Mouse (Mus musculus): ENCODE data around the gene Vps8. TPM values are rescaled to one million over a fixed set of nuclear protein-coding genes. Genes with fewer than 3 reads are reported as not detected.
A peak's percentile ranks its signal among the peaks of the same experiment; 100 is the strongest.

Gene Vps8
- polyA plus RNA-seq, 1 experiment, result 19.4 TPM

GRCm38 (mm10) chr16:21615802-21616201, 192.9 kb downstream of the Vps8 start:
- no peaks in the 10 kb centered on the region for H3K79me2 ChIP-seq (ENCODE audit: control insufficient read depth, insufficient read depth)
- H3K4me2 ChIP-seq (ENCODE audit: low read depth), result no peak overlapping the region
- H3K27me3 ChIP-seq (ENCODE audit: control insufficient read depth, insufficient read depth, insufficient read length), result no peaks in the 10 kb centered on the region
- no peak for TF ChIP-seq MYOG (IDR thresholded peaks at IDR 0.05; ENCODE audit: control insufficient read depth in 1 of 3, insufficient read depth in 1 of 3, insufficient read length in 2 of 3, low read depth in 2 of 3)
- no peak for TF ChIP-seq POLR2AphosphoS2 (IDR thresholded peaks at IDR 0.05; ENCODE audit: insufficient read length, low read depth)
- TF ChIP-seq SRF (IDR thresholded peaks at IDR 0.05; ENCODE audit: control insufficient read depth, insufficient read length, low read depth), result no peak
- no peak for TF ChIP-seq POLR2A (IDR thresholded peaks at IDR 0.05; ENCODE audit: insufficient read length, low read depth)
- no peak for TF ChIP-seq USF1 (IDR thresholded peaks at IDR 0.05; ENCODE audit: low read depth)
- TF ChIP-seq MAX (IDR thresholded peaks at IDR 0.05; ENCODE audit: low read depth), result no peak
- H3K4me3 ChIP-seq, result no peak overlapping the region
- H3ac ChIP-seq (ENCODE audit: control insufficient read depth, insufficient read length), result no peak overlapping the region
- no peaks in the 10 kb centered on the region for H3K36me3 ChIP-seq (ENCODE audit: control insufficient read depth, insufficient read depth)

- no peaks in the 10 kb centered on the region for H3K79me2 ChIP-seq (ENCODE audit: control insufficient read depth, insufficient read depth)
- TF ChIP-seq USF1 (IDR thresholded peaks at IDR 0.05; ENCODE audit: low read depth), result no peak
- no peak for TF ChIP-seq SRF (IDR thresholded peaks at IDR 0.05; ENCODE audit: control insufficient read depth, insufficient read length, low read depth)
- TF ChIP-seq POLR2AphosphoS2 (IDR thresholded peaks at IDR 0.05; ENCODE audit: insufficient read length, low read depth), result no peak
- no peak for TF ChIP-seq POLR2A (IDR thresholded peaks at IDR 0.05; ENCODE audit: insufficient read length, low read depth)
- no peak overlapping the region for H3K4me2 ChIP-seq (ENCODE audit: low read depth)
- H3K27me3 ChIP-seq (ENCODE audit: control insufficient read depth, insufficient read depth, insufficient read length), result no peaks in the 10 kb centered on the region
- no peak overlapping the region for H3ac ChIP-seq (ENCODE audit: control insufficient read depth, insufficient read length)
- no peak overlapping the region for H3K4me3 ChIP-seq
- no peaks in the 10 kb centered on the region for H3K36me3 ChIP-seq (ENCODE audit: control insufficient read depth, insufficient read depth)
Observed at GRCm38 (mm10) chr16:21620630-21621029, 197.7 kb downstream of the Vps8 start.

GRCm38 (mm10) chr16:21625784-21626634, 203.1 kb downstream of the Vps8 start:
- Histone ChIP-seq H3K27me3 (ENCODE audit: control insufficient read depth, insufficient read depth, insufficient read length) (no peaks in the 10 kb centered on the region), H3K79me2 (ENCODE audit: control insufficient read depth, insufficient read depth) (no peaks in the 10 kb centered on the region), H3K4me2 (ENCODE audit: low read depth) (no peak overlapping the region), H3K4me3 (no peak overlapping the region), H3K36me3 (ENCODE audit: control insufficient read depth, insufficient read depth) (no peaks in the 10 kb centered on the region), H3ac (ENCODE audit: control insufficient read depth, insufficient read length) (no peak overlapping the region)
- peak in 2 of 3 experiments; percentile 28 to 53 for TF ChIP-seq MYOD1 (IDR thresholded peaks at IDR 0.05; ENCODE audit: control insufficient read depth in 1 of 3, insufficient read length in 2 of 3, low read depth in 2 of 3)
- TF ChIP-seq SRF (IDR thresholded peaks at IDR 0.05; ENCODE audit: control insufficient read depth, insufficient read length, low read depth), result no peak

GRCm38 (mm10) chr16:21627248-21627647, 204.3 kb downstream of the Vps8 start:
- no peaks in the 10 kb centered on the region for H3K27me3 ChIP-seq (ENCODE audit: control insufficient read depth, insufficient read depth, insufficient read length)
- H3K36me3 ChIP-seq (ENCODE audit: control insufficient read depth, insufficient read depth), result no peaks in the 10 kb centered on the region
- H3K79me2 ChIP-seq (ENCODE audit: control insufficient read depth, insufficient read depth), result no peaks in the 10 kb centered on the region
- H3ac ChIP-seq (ENCODE audit: control insufficient read depth, insufficient read length), result no peak overlapping the region
- TF ChIP-seq REST (IDR thresholded peaks at IDR 0.05; ENCODE audit: insufficient read depth, insufficient read length), result no peak
- no peak for TF ChIP-seq POLR2A (IDR thresholded peaks at IDR 0.05; ENCODE audit: insufficient read length, low read depth)
- TF ChIP-seq SRF (IDR thresholded peaks at IDR 0.05; ENCODE audit: control insufficient read depth, insufficient read length, low read depth), result no peak
- no peak for TF ChIP-seq TCF12 (IDR thresholded peaks at IDR 0.05; ENCODE audit: insufficient read depth, poor library complexity, severe bottlenecking)
- no peak for TF ChIP-seq MYOG (IDR thresholded peaks at IDR 0.05; ENCODE audit: control insufficient read depth in 1 of 3, insufficient read depth in 1 of 3, insufficient read length in 2 of 3, low read depth in 2 of 3)
- no peak for TF ChIP-seq E2F4 (IDR thresholded peaks at IDR 0.05; ENCODE audit: insufficient read depth)
- no peak for TF ChIP-seq MYOD1 (IDR thresholded peaks at IDR 0.05; ENCODE audit: control insufficient read depth in 1 of 3, insufficient read length in 2 of 3, low read depth in 2 of 3)
- no peak for TF ChIP-seq CEBPB (IDR thresholded peaks at IDR 0.05; ENCODE audit: insufficient read depth, poor library complexity, severe bottlenecking)
- no peak for TF ChIP-seq TCF3 (IDR thresholded peaks at IDR 0.05; ENCODE audit: insufficient read length, low read depth)
- TF ChIP-seq POLR2AphosphoS2 (IDR thresholded peaks at IDR 0.05; ENCODE audit: insufficient read length, low read depth), result no peak
- no peak for TF ChIP-seq USF1 (IDR thresholded peaks at IDR 0.05; ENCODE audit: low read depth)
- no peak for TF ChIP-seq MAX (IDR thresholded peaks at IDR 0.05; ENCODE audit: low read depth)
- H3K4me3 ChIP-seq, result no peak overlapping the region
- no peak overlapping the region for H3K4me2 ChIP-seq (ENCODE audit: low read depth)

GRCm38 (mm10) chr16:21628061-21628591, 205.2 kb downstream of the Vps8 start:
- Histone ChIP-seq H3K79me2 (ENCODE audit: control insufficient read depth, insufficient read depth) (no peaks in the 10 kb centered on the region), H3K36me3 (ENCODE audit: control insufficient read depth, insufficient read depth) (no peaks in the 10 kb centered on the region), H3K4me3 (no peak overlapping the region), H3K4me2 (ENCODE audit: low read depth) (no peak overlapping the region), H3K27me3 (ENCODE audit: control insufficient read depth, insufficient read depth, insufficient read length) (no peaks in the 10 kb centered on the region), H3ac (ENCODE audit: control insufficient read depth, insufficient read length) (no peak overlapping the region)
- TF ChIP-seq E2F4 (IDR thresholded peaks at IDR 0.05; ENCODE audit: insufficient read depth), result no peak
- TF ChIP-seq CEBPB (IDR thresholded peaks at IDR 0.05; ENCODE audit: insufficient read depth, poor library complexity, severe bottlenecking), result no peak
- TF ChIP-seq TCF3 (IDR thresholded peaks at IDR 0.05; ENCODE audit: insufficient read length, low read depth), result no peak
- TF ChIP-seq TCF12 (IDR thresholded peaks at IDR 0.05; ENCODE audit: insufficient read depth, poor library complexity, severe bottlenecking), result no peak
- no peak for TF ChIP-seq POLR2A (IDR thresholded peaks at IDR 0.05; ENCODE audit: insufficient read length, low read depth)
- TF ChIP-seq MYOD1 (IDR thresholded peaks at IDR 0.05; ENCODE audit: control insufficient read depth in 1 of 3, insufficient read length in 2 of 3, low read depth in 2 of 3), result no peak
- no peak for TF ChIP-seq MAX (IDR thresholded peaks at IDR 0.05; ENCODE audit: low read depth)
- TF ChIP-seq REST (IDR thresholded peaks at IDR 0.05; ENCODE audit: insufficient read depth, insufficient read length), result no peak
- TF ChIP-seq POLR2AphosphoS2 (IDR thresholded peaks at IDR 0.05; ENCODE audit: insufficient read length, low read depth), result no peak
- TF ChIP-seq USF1 (IDR thresholded peaks at IDR 0.05; ENCODE audit: low read depth), result no peak
- TF ChIP-seq MYOG (IDR thresholded peaks at IDR 0.05; ENCODE audit: control insufficient read depth in 1 of 3, insufficient read depth in 1 of 3, insufficient read length in 2 of 3, low read depth in 2 of 3), result no peak
